Mouse (Mus musculus): ENCODE measurements at regions not wholly inside any gene's neighbourhood (a gene's known extent, or its start where the extent isn't known, plus 50 kb on each side); places are given as distances from the start of the nearest gene placed in this dataset.

- TF ChIP-seq CTCF (IDR thresholded peaks at IDR 0.05; ENCODE audit: insufficient read depth, low read length): no peak
- TF ChIP-seq POLR2A (IDR thresholded peaks at IDR 0.05; ENCODE audit: borderline replicate concordance, extremely low read depth, low read depth, low read length): no peak
Measured at GRCm38 (mm10) chr11:114216493-114216892, 149.6 kb upstream of the Sdk2 start.

Measured in lung, adult 2 months (tissue).